Mouse (Mus musculus): ENCODE measurements around the gene Ceacam1.
"Not testable (repeated sequence)": the region's sequence is repeated elsewhere in the genome, so short reads cannot be mapped to it uniquely, and the experiment has no call there.

Ceacam1 gene

GRCm38 (mm10) chr7:25477091-25477751, at the start of gene Ceacam1:
TSS of gene Ceacam1 (minus strand) at chr7:25477603.
- not testable (repeated sequence) for DNase-seq (ENCODE audit: low spot score)

GRCm38 (mm10) chr7:25516070-25516777, 38.8 kb upstream of the Ceacam1 start:
- DNase-seq (ENCODE audit: low spot score): not testable (repeated sequence)

GRCm38 (mm10) chr7:25515667-25516066, 38.3 kb upstream of the Ceacam1 start:
- not testable (repeated sequence) for DNase-seq (ENCODE audit: low spot score)

- DNase-seq (ENCODE audit: low spot score): no peak
Observed at GRCm38 (mm10) chr7:25509925-25510324, 32.5 kb upstream of the Ceacam1 start.

- no peak for DNase-seq (ENCODE audit: low spot score)
Observed at GRCm38 (mm10) chr7:25494649-25495048, 17.2 kb upstream of the Ceacam1 start.

GRCm38 (mm10) chr7:25490698-25491097, 13.3 kb upstream of the Ceacam1 start:
- DNase-seq (ENCODE audit: low spot score): not testable (repeated sequence)

GRCm38 (mm10) chr7:25489382-25489781, 12.0 kb upstream of the Ceacam1 start:
- not testable (repeated sequence) for DNase-seq (ENCODE audit: low spot score)

- DNase-seq (ENCODE audit: low spot score): no peak
Observed at GRCm38 (mm10) chr7:25486186-25486585, 8.8 kb upstream of the Ceacam1 start.

- DNase-seq (ENCODE audit: low spot score): no peak
Observed at GRCm38 (mm10) chr7:25485061-25485460, 7.7 kb upstream of the Ceacam1 start.

GRCm38 (mm10) chr7:25483133-25483735, 5.8 kb upstream of the Ceacam1 start:
- no peak for DNase-seq (ENCODE audit: low spot score)

- not testable (repeated sequence) for DNase-seq (ENCODE audit: low spot score)
Observed at GRCm38 (mm10) chr7:25480791-25481190, 3.4 kb upstream of the Ceacam1 start.

GRCm38 (mm10) chr7:25479440-25479839, 2.0 kb upstream of the Ceacam1 start:
- DNase-seq (ENCODE audit: low spot score): no peak

GRCm38 (mm10) chr7:25477752-25478093, 320 bp upstream of the Ceacam1 start:
- DNase-seq (ENCODE audit: low spot score): not testable (repeated sequence)

GRCm38 (mm10) chr7:25471821-25472220, 5.6 kb downstream of the Ceacam1 start:
- DNase-seq (ENCODE audit: low spot score): not testable (repeated sequence)

GRCm38 (mm10) chr7:25465586-25465985, 11.8 kb downstream of the Ceacam1 start:
- DNase-seq (ENCODE audit: low spot score): not testable (repeated sequence)

- no peak for DNase-seq (ENCODE audit: low spot score)
Observed at GRCm38 (mm10) chr7:25465010-25465409, 12.4 kb downstream of the Ceacam1 start.

- not testable (repeated sequence) for DNase-seq (ENCODE audit: low spot score)
Observed at GRCm38 (mm10) chr7:25462033-25462337, 15.4 kb downstream of the Ceacam1 start.

GRCm38 (mm10) chr7:25461336-25462032, 15.9 kb downstream of the Ceacam1 start:
- DNase-seq (ENCODE audit: low spot score): not testable (repeated sequence)

GRCm38 (mm10) chr7:25452103-25452502, 25.3 kb downstream of the Ceacam1 start:
- DNase-seq (ENCODE audit: low spot score): no peak

GRCm38 (mm10) chr7:25449913-25450890, 27.2 kb downstream of the Ceacam1 start:
- DNase-seq (ENCODE audit: low spot score): no peak

- DNase-seq (ENCODE audit: low spot score): no peak
Observed at GRCm38 (mm10) chr7:25440816-25441153, 36.6 kb downstream of the Ceacam1 start.
